Comparison of ENCODE assay signal across 8 mouse cellular contexts in the genomic region with DNA sequence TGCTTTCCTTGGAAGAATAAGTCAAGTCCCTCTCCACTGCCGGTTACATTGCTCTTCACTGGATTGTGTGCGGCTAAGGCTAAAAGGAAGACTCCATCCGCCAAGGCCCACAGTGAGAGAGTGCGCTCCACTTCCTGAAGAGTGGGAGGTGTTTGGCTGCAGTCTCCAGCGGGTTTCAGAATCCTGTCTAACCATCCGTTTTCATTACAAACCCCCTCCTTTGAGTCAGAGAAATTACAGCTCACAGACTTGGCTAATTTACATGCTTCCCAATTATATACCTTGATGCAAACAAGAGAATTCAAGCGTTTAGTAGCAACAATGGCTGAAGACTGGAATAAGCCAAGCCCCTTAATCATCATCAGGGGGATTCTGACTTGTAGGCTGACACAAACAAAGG. TPM values are rescaled to one million over a fixed set of nuclear protein-coding genes. Genes with fewer than 3 reads are reported as not detected.
DNase-seq lines count a peak whose midpoint lies in the region; ATAC-seq and TF ChIP-seq lines count a peak whose summit lies in the region.

No protein-coding gene starts in this region.

- peak overlapping the region; percentile 40; the same call in 1 of the 2 replicates for H3K27ac ChIP-seq in heart, embryonic 16.5 days (ENCODE audit: low read length)

- H3K4me3 ChIP-seq in heart, embryonic 16.5 days (ENCODE audit: low read length) = no peak overlapping the region

- peak; percentile 65 for DNase-seq in Muller cell, postnatal 12 days (ENCODE audit: inconsistent ontology term)
- peak; percentile 89 for DNase-seq in brain, embryonic 14.5 days (ENCODE audit: low read depth)
- DNase-seq in left cerebral cortex, postnatal 14 days (ENCODE audit: low spot score in 2 of 2) = peak; percentile 67 to 76
- peak; percentile 71 for DNase-seq in right cerebral cortex, postnatal 25 days
- DNase-seq in testis, postnatal 10 days (ENCODE audit: low spot score) = no peak
- DNase-seq in c-Kit-positive CD71-positive TER-119-positive erythroid progenitor cells, embryonic 14.5 days (ENCODE audit: low spot score) = no peak
- no peak for DNase-seq in thymus, postnatal 25 days

- intact Hi-C loops in left cerebral cortex, postnatal 14 days (cut with DNase I) = loop anchor here (5.0 kb wide), 2 partner anchors 295 to 315 kb away; a partner anchor contains a TSS

- no peaks in the 10 kb centered on the region for H3K36me3 ChIP-seq in heart, embryonic 16.5 days (ENCODE audit: control insufficient read depth, insufficient read depth)

- ATAC-seq in heart, embryonic 16.5 days (replicated peaks; ENCODE audit: extremely low read depth, insufficient read depth, low FRiP score) = peak; percentile 32; the same call in 1 of the 2 replicates

- no peaks in the 10 kb centered on the region for H3K9me3 ChIP-seq in heart, embryonic 16.5 days (replicated peaks; ENCODE audit: control insufficient read depth, low read length)

- no peak for TF ChIP-seq CTCF in brain, embryonic 14.5 days (IDR thresholded peaks at IDR 0.05; ENCODE audit: borderline replicate concordance, extremely low read depth, insufficient read depth, insufficient read length)

- WGBS in heart, embryonic 16.5 days = 61% methylated on average over 7 of the region's 7 CpGs

- no peak for TF ChIP-seq POLR2A in brain, embryonic 14.5 days (IDR thresholded peaks at IDR 0.05; ENCODE audit: borderline replicate concordance, extremely low read depth, insufficient read depth, insufficient read length, poor library complexity, severe bottlenecking)

- H3K4me1 ChIP-seq in heart, embryonic 16.5 days (ENCODE audit: control insufficient read depth, insufficient read depth, low read length) = peaks cover 11% of the 10 kb centered on the region; the same call in 1 of the 2 replicates

- H3K9ac ChIP-seq in heart, embryonic 16.5 days (ENCODE audit: low read length) = no peak overlapping the region

- no peaks in the 10 kb centered on the region for H3K27me3 ChIP-seq in heart, embryonic 16.5 days (ENCODE audit: control insufficient read depth, insufficient read depth, low read length)

- no peak overlapping the region for H3K4me2 ChIP-seq in heart, embryonic 16.5 days (ENCODE audit: low read depth, low read length)

RNA-seq across cellular contexts. Expression of a gene that starts 55.1 kb away (rescaled TPM):
- 41.9 and 64.4 TPM in 2 replicates for polyA plus RNA-seq in brain, embryonic 14.5 days (2012; rRNA removed)
- polyA plus RNA-seq in heart, embryonic 16.5 days (2015; fragmentation: Nextera tagmentation; extraction: Ambion mirVana) = 7.7 and 7.9 TPM in 2 replicates
- total RNA-seq in left cerebral cortex, postnatal 14 days (2021) = 10 to 100 TPM; 40.0 to 43.9 TPM

Comparison
In these comparisons a context has a peak if more than half of its experiments do, and no peak if none do; other contexts are left out.
1. DNase-seq: peak in Muller cell, postnatal 12 days (single experiment), brain, embryonic 14.5 days (single experiment), left cerebral cortex, postnatal 14 days (2 of 2) and right cerebral cortex, postnatal 25 days (single experiment); none in testis, postnatal 10 days (single experiment), c-Kit-positive CD71-positive TER-119-positive erythroid progenitor cells, embryonic 14.5 days (single experiment) and thymus, postnatal 25 days (single experiment).